Mouse (Mus musculus): ENCODE data around the gene Slx1b. TPM values are rescaled to one million over a fixed set of nuclear protein-coding genes. Genes with fewer than 3 reads are reported as not detected.

Slx1b gene
- polyA plus RNA-seq, 1 experiment from 2014 or later, result 7.1 TPM

- Histone ChIP-seq H3K9ac (ENCODE audit: low read depth, low read length) (no peak overlapping the region), H3K27me3 (ENCODE audit: insufficient read depth, low read length) (no peaks in the 10 kb centered on the region), H3K4me1 (replicated peaks; ENCODE audit: insufficient read depth, low read length) (no peaks in the 10 kb centered on the region), H3K4me3 (replicated peaks; ENCODE audit: low read depth, low read length) (no peak overlapping the region), H3K27ac (no peak overlapping the region), H3K36me3 (ENCODE audit: insufficient read depth, low read length) (no peaks in the 10 kb centered on the region), H3K4me2 (ENCODE audit: low read length) (no peak overlapping the region), H3K9me3 (replicated peaks; ENCODE audit: low read length) (no peaks in the 10 kb centered on the region)
- WGBS, result 74% methylated on average over 1 of the region's 1 CpGs
- ATAC-seq (replicated peaks; ENCODE audit: low FRiP score, low read depth), result no peak
- TF ChIP-seq CTCF (IDR thresholded peaks at IDR 0.05; ENCODE audit: low read depth), result no peak
- DNase-seq (ENCODE audit: low spot score), result no peak
Observed at GRCm38 (mm10) chr7:126657522-126657921, 38.1 kb downstream of the Slx1b start.

GRCm38 (mm10) chr7:126655695-126656094, 39.9 kb downstream of the Slx1b start:
- ATAC-seq (replicated peaks; ENCODE audit: low FRiP score, low read depth) (no peak), DNase-seq (ENCODE audit: low spot score) (no peak)
- H3K9ac ChIP-seq (ENCODE audit: low read depth, low read length), result no peak overlapping the region
- no peak overlapping the region for H3K27ac ChIP-seq
- WGBS, result 86% methylated on average over 3 of the region's 3 CpGs
- H3K4me3 ChIP-seq (replicated peaks; ENCODE audit: low read depth, low read length), result no peak overlapping the region
- H3K4me1 ChIP-seq (replicated peaks; ENCODE audit: insufficient read depth, low read length), result no peaks in the 10 kb centered on the region
- H3K36me3 ChIP-seq (ENCODE audit: insufficient read depth, low read length), result no peaks in the 10 kb centered on the region
- no peak overlapping the region for H3K4me2 ChIP-seq (ENCODE audit: low read length)
- no peak for TF ChIP-seq CTCF (IDR thresholded peaks at IDR 0.05; ENCODE audit: low read depth)
- no peaks in the 10 kb centered on the region for H3K27me3 ChIP-seq (ENCODE audit: insufficient read depth, low read length)
- no peaks in the 10 kb centered on the region for H3K9me3 ChIP-seq (replicated peaks; ENCODE audit: low read length)

- 77% methylated on average over 2 of the region's 2 CpGs for WGBS
- H3K27me3 ChIP-seq (ENCODE audit: insufficient read depth, low read length), result no peaks in the 10 kb centered on the region
- ATAC-seq (replicated peaks; ENCODE audit: low FRiP score, low read depth), result no peak
Observed at GRCm38 (mm10) chr7:126653991-126654390, 41.6 kb downstream of the Slx1b start.

GRCm38 (mm10) chr7:126650852-126651251, 44.7 kb downstream of the Slx1b start:
- H3K36me3 ChIP-seq (ENCODE audit: insufficient read depth, low read length), result no peaks in the 10 kb centered on the region
- WGBS, result 52% methylated on average over 2 of the region's 2 CpGs

More at GRCm38 (mm10) chr7:126653991-126654390, 41.6 kb downstream of the Slx1b start:
- H3K4me3 ChIP-seq (replicated peaks; ENCODE audit: low read depth, low read length), result no peak overlapping the region
- H3K9me3 ChIP-seq (replicated peaks; ENCODE audit: low read length), result no peaks in the 10 kb centered on the region
- no peak overlapping the region for H3K4me2 ChIP-seq (ENCODE audit: low read length)
- H3K4me1 ChIP-seq (replicated peaks; ENCODE audit: insufficient read depth, low read length), result no peaks in the 10 kb centered on the region
- H3K36me3 ChIP-seq (ENCODE audit: insufficient read depth, low read length), result no peaks in the 10 kb centered on the region
- DNase-seq (ENCODE audit: low spot score), result no peak
- no peak overlapping the region for H3K9ac ChIP-seq (ENCODE audit: low read depth, low read length)
- no peak for TF ChIP-seq CTCF (IDR thresholded peaks at IDR 0.05; ENCODE audit: low read depth)
- H3K27ac ChIP-seq, result no peak overlapping the region

GRCm38 (mm10) chr7:126649231-126650051, 46.1 kb downstream of the Slx1b start, which contains the start of gene Sgf29:
Sgf29 (plus strand) TSS chr7:126649309.
- no peaks in the 10 kb centered on the region for H3K36me3 ChIP-seq (ENCODE audit: insufficient read depth, low read length)
- peak; percentile 97 for ATAC-seq (replicated peaks; ENCODE audit: low FRiP score, low read depth)
- H3K9me3 ChIP-seq (replicated peaks; ENCODE audit: low read length), result no peaks in the 10 kb centered on the region
- no peak for TF ChIP-seq CTCF (IDR thresholded peaks at IDR 0.05; ENCODE audit: low read depth)
- H3K4me3 ChIP-seq (replicated peaks; ENCODE audit: low read depth, low read length), result peak within 1 kb of the TSS; percentile 55
- peak; percentile 95 for DNase-seq (ENCODE audit: low spot score)
- no peaks in the 10 kb centered on the region for H3K27me3 ChIP-seq (ENCODE audit: insufficient read depth, low read length)
- H3K9ac ChIP-seq (ENCODE audit: low read depth, low read length), result peak within 1 kb of the TSS; percentile 65
- peak within 1 kb of the TSS; percentile 57 for H3K4me2 ChIP-seq (ENCODE audit: low read length)
- H3K4me1 ChIP-seq (replicated peaks; ENCODE audit: insufficient read depth, low read length), result no peaks in the 10 kb centered on the region
- 1% methylated on average over 51 of the region's 57 CpGs for WGBS
- H3K27ac ChIP-seq, result peak within 1 kb of the TSS; percentile 93

More at GRCm38 (mm10) chr7:126650852-126651251, 44.7 kb downstream of the Slx1b start:
- Histone ChIP-seq H3K4me2 (ENCODE audit: low read length) (no peak overlapping the region), H3K4me1 (replicated peaks; ENCODE audit: insufficient read depth, low read length) (no peaks in the 10 kb centered on the region), H3K9ac (ENCODE audit: low read depth, low read length) (no peak overlapping the region), H3K27ac (no peak overlapping the region), H3K9me3 (replicated peaks; ENCODE audit: low read length) (no peaks in the 10 kb centered on the region), H3K4me3 (replicated peaks; ENCODE audit: low read depth, low read length) (no peak overlapping the region), H3K27me3 (ENCODE audit: insufficient read depth, low read length) (no peaks in the 10 kb centered on the region)
- ATAC-seq (replicated peaks; ENCODE audit: low FRiP score, low read depth) (no peak), DNase-seq (ENCODE audit: low spot score) (no peak)
- no peak for TF ChIP-seq CTCF (IDR thresholded peaks at IDR 0.05; ENCODE audit: low read depth)

- no peak for DNase-seq (ENCODE audit: low spot score)
- H3K4me1 ChIP-seq (replicated peaks; ENCODE audit: insufficient read depth, low read length), result no peaks in the 10 kb centered on the region
- H3K9ac ChIP-seq (ENCODE audit: low read depth, low read length), result no peak overlapping the region
- 81% methylated on average over 4 of the region's 4 CpGs for WGBS
- H3K4me2 ChIP-seq (ENCODE audit: low read length), result peak overlapping the region; percentile 57
- H3K36me3 ChIP-seq (ENCODE audit: insufficient read depth, low read length), result no peaks in the 10 kb centered on the region
- 0 out of 2 replicates have a peak, but pooled peaks have one; percentile 11 for ATAC-seq (replicated peaks; ENCODE audit: low FRiP score, low read depth)
- no peak overlapping the region for H3K27ac ChIP-seq
- peak; percentile 20; the same call in 1 of the 2 replicates for TF ChIP-seq CTCF (IDR thresholded peaks at IDR 0.05; ENCODE audit: low read depth)
- no peaks in the 10 kb centered on the region for H3K27me3 ChIP-seq (ENCODE audit: insufficient read depth, low read length)
- H3K9me3 ChIP-seq (replicated peaks; ENCODE audit: low read length), result no peaks in the 10 kb centered on the region
- no peak overlapping the region for H3K4me3 ChIP-seq (replicated peaks; ENCODE audit: low read depth, low read length)
Observed at GRCm38 (mm10) chr7:126648486-126648885, 47.1 kb downstream of the Slx1b start.
